Mouse (Mus musculus): Measurements from ENCODE around the gene Kyat3. TPM values are rescaled to one million over a fixed set of nuclear protein-coding genes. Genes with fewer than 3 reads are reported as not detected.
"Not testable (repeated sequence)": the region's sequence is repeated elsewhere in the genome, so short reads cannot be mapped to it uniquely, and the experiment has no call there.

The Kyat3 gene
- 4.4 and 4.9 TPM in 2 replicates for polyA plus RNA-seq (2015; fragmentation: Nextera tagmentation; extraction: Ambion mirVana)

GRCm38 (mm10) chr3:142700442-142701322 is at the start of gene Kyat3:
Gene Kyat3 (plus strand): TSS chr3:142701051.
- WGBS = under 1% methylated on average over 48 of the region's 48 CpGs
- Histone ChIP-seq H3K27me3 (peaks cover 25% of the 10 kb centered on the region), H3K4me3 (replicated peaks) (peak within 1 kb of the TSS; percentile 56), H3K9ac (replicated peaks) (peak within 1 kb of the TSS; percentile 64), H3K4me2 (replicated peaks) (peak within 1 kb of the TSS; percentile 85), H3K27ac (0 out of 2 replicates have a peak within 1 kb of the TSS, but pooled peaks have one; percentile 39), H3K9me3 (peaks cover 7% of the 10 kb centered on the region; the same call in 1 of the 2 replicates), H3K4me1 (replicated peaks) (peaks cover 13% of the 10 kb centered on the region), H3K36me3 (no peaks in the 10 kb centered on the region)
- peak; percentile 100 for ATAC-seq

- Histone ChIP-seq H3K4me3 (replicated peaks) (no peak overlapping the region), H3K4me1 (replicated peaks) (no peaks in the 10 kb centered on the region), H3K4me2 (replicated peaks) (no peak overlapping the region), H3K9ac (replicated peaks) (no peak overlapping the region), H3K27me3 (no peaks in the 10 kb centered on the region), H3K9me3 (no peaks in the 10 kb centered on the region), H3K36me3 (no peaks in the 10 kb centered on the region), H3K27ac (no peak overlapping the region)
- ATAC-seq = no peak
- WGBS = 94% methylated on average over 8 of the region's 8 CpGs
Measured at GRCm38 (mm10) chr3:142664723-142665122, 36.1 kb upstream of the Kyat3 start.

- Histone ChIP-seq H3K4me2 (replicated peaks) (no peak overlapping the region), H3K27ac (no peak overlapping the region), H3K36me3 (no peaks in the 10 kb centered on the region), H3K9me3 (no peaks in the 10 kb centered on the region), H3K27me3 (no peaks in the 10 kb centered on the region), H3K4me3 (replicated peaks) (no peak overlapping the region), H3K4me1 (replicated peaks) (no peaks in the 10 kb centered on the region), H3K9ac (replicated peaks) (no peak overlapping the region)
- ATAC-seq = no peak
- WGBS = 79% methylated on average over 1 of the region's 1 CpGs
Measured at GRCm38 (mm10) chr3:142674607-142675006, 26.2 kb upstream of the Kyat3 start.

GRCm38 (mm10) chr3:142687939-142688338 is 12.9 kb upstream of the Kyat3 start:
- H3K36me3 ChIP-seq = no peaks in the 10 kb centered on the region
- no peaks in the 10 kb centered on the region for H3K4me1 ChIP-seq (replicated peaks)
- peak overlapping the region; percentile 36 for H3K4me2 ChIP-seq (replicated peaks)
- H3K4me3 ChIP-seq (replicated peaks) = no peak overlapping the region
- whole genome bisulfite sequencing = 58% methylated on average over 23 of the region's 23 CpGs
- no peak overlapping the region for H3K9ac ChIP-seq (replicated peaks)
- H3K9me3 ChIP-seq = peaks cover 3% of the 10 kb centered on the region; the same call in 1 of the 2 replicates
- 0 out of 2 replicates have a peak, but pooled peaks have one; percentile 24 for ATAC-seq
- no peak overlapping the region for H3K27ac ChIP-seq
- no peaks in the 10 kb centered on the region for H3K27me3 ChIP-seq

GRCm38 (mm10) chr3:142688353-142688752 is 12.5 kb upstream of the Kyat3 start:
- WGBS = 62% methylated on average over 13 of the region's 13 CpGs
- Histone ChIP-seq H3K36me3 (no peaks in the 10 kb centered on the region), H3K4me3 (replicated peaks) (no peak overlapping the region), H3K4me2 (replicated peaks) (peak overlapping the region; percentile 36), H3K27me3 (no peaks in the 10 kb centered on the region), H3K9ac (replicated peaks) (no peak overlapping the region), H3K4me1 (replicated peaks) (no peaks in the 10 kb centered on the region), H3K9me3 (peaks cover 3% of the 10 kb centered on the region; the same call in 1 of the 2 replicates), H3K27ac (no peak overlapping the region)
- peak; percentile 58; the same call in 1 of the 2 replicates for ATAC-seq

- Histone ChIP-seq H3K9ac (replicated peaks) (no peak overlapping the region), H3K9me3 (no peaks in the 10 kb centered on the region; the same call in 1 of the 2 replicates), H3K36me3 (no peaks in the 10 kb centered on the region), H3K27ac (no peak overlapping the region), H3K4me2 (replicated peaks) (no peak overlapping the region), H3K27me3 (peaks cover 16% of the 10 kb centered on the region), H3K4me1 (replicated peaks) (peaks cover 12% of the 10 kb centered on the region), H3K4me3 (replicated peaks) (no peak overlapping the region)
- ATAC-seq = no peak
- WGBS = 79% methylated on average over 2 of the region's 2 CpGs
Measured at GRCm38 (mm10) chr3:142696517-142696916, 4.3 kb upstream of the Kyat3 start.

GRCm38 (mm10) chr3:142701407-142701989 is 647 bp downstream of the Kyat3 start:
- no peak for ATAC-seq
- peaks cover 7% of the 10 kb centered on the region; the same call in 1 of the 2 replicates for H3K9me3 ChIP-seq
- H3K4me1 ChIP-seq (replicated peaks) = peaks cover 13% of the 10 kb centered on the region
- peaks cover 25% of the 10 kb centered on the region for H3K27me3 ChIP-seq
- peak overlapping the region; percentile 64 for H3K9ac ChIP-seq (replicated peaks)
- H3K4me2 ChIP-seq (replicated peaks) = peak overlapping the region; percentile 85
- WGBS = 32% methylated on average over 15 of the region's 15 CpGs
- no peak overlapping the region for H3K27ac ChIP-seq
- peak overlapping the region; percentile 56 for H3K4me3 ChIP-seq (replicated peaks)
- H3K36me3 ChIP-seq = no peaks in the 10 kb centered on the region

- no peak overlapping the region for H3K9ac ChIP-seq (replicated peaks)
- no peaks in the 10 kb centered on the region for H3K36me3 ChIP-seq
- H3K4me2 ChIP-seq (replicated peaks) = no peak overlapping the region
- whole genome bisulfite sequencing = 93% methylated on average over 17 of the region's 17 CpGs
- peaks cover 7% of the 10 kb centered on the region; the same call in 1 of the 2 replicates for H3K9me3 ChIP-seq
- H3K4me1 ChIP-seq (replicated peaks) = 0 out of 2 replicates have a peak, but pooled peaks cover 6% of the 10 kb centered on the region
- H3K27me3 ChIP-seq = peaks cover 6% of the 10 kb centered on the region
- H3K4me3 ChIP-seq (replicated peaks) = no peak overlapping the region
- ATAC-seq = no peak
- no peak overlapping the region for H3K27ac ChIP-seq
Measured at GRCm38 (mm10) chr3:142706581-142707444, 6.0 kb downstream of the Kyat3 start.

- not testable (repeated sequence) for H3K4me1 ChIP-seq (replicated peaks); H3K4me3 ChIP-seq (replicated peaks); H3K27ac ChIP-seq; H3K4me2 ChIP-seq (replicated peaks); H3K36me3 ChIP-seq; H3K9me3 ChIP-seq; H3K27me3 ChIP-seq; H3K9ac ChIP-seq (replicated peaks)
- peak; percentile 59; the same call in 1 of the 2 replicates for ATAC-seq
- WGBS = 85% methylated on average over 13 of the region's 13 CpGs
Measured at GRCm38 (mm10) chr3:142708181-142708848, 7.5 kb downstream of the Kyat3 start.

- Histone ChIP-seq H3K36me3 (no peaks in the 10 kb centered on the region), H3K27ac (no peak overlapping the region), H3K9me3 (peaks cover 8% of the 10 kb centered on the region), H3K9ac (replicated peaks) (no peak overlapping the region), H3K4me2 (replicated peaks) (no peak overlapping the region), H3K27me3 (no peaks in the 10 kb centered on the region), H3K4me3 (replicated peaks) (no peak overlapping the region), H3K4me1 (replicated peaks) (0 out of 2 replicates have a peak, but pooled peaks cover 6% of the 10 kb centered on the region)
- 51% methylated on average over 13 of the region's 13 CpGs for WGBS
- peak; percentile 57; the same call in 1 of the 2 replicates for ATAC-seq
Measured at GRCm38 (mm10) chr3:142708849-142709419, 8.1 kb downstream of the Kyat3 start.
